Mouse (Mus musculus): ENCODE measurements at regions not wholly inside any gene's neighbourhood (a gene's known extent, or its start where the extent isn't known, plus 50 kb on each side); places are given as distances from the start of the nearest gene placed in this dataset.

DNA sequence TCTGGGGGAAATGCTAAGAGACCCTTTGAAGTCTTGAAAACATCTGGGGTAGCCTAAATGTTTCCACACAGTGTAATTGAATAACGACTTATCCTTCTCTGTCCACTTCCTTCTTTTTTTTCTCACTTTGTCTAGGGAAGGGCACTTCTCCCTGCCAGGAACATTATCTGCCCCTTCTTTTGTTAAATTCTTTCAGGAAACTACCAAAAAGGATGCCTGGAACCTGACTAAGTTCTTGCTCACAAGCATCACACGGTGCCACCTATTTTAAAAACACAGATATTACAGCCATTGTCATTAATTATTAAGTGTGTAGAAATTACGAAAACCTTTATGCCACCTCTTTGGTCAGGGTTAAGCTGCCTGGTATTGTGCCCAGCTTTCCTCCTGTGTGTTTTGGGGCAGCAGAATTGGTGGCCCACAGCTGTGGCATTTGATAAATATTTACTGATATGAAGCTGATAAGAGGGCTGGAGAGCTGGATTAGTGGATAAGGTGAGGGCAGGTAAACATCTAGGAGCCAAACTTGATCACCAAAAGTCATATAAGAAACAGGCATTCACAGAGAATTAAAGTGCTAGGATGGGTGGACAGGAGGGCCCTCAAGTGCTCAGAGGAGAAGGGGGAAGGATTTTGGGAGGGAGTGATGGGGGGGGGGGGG lies 855.6 kb upstream of the Adgrl2 start:
- no peak for DNase-seq
- Histone ChIP-seq H3K4me3 (no peak overlapping the region), H3K27ac (no peak overlapping the region)
- TF ChIP-seq CTCF (IDR thresholded peaks at IDR 0.05): no peak
- intact Hi-C loops (cut with DNase I): no loop called here

DNA sequence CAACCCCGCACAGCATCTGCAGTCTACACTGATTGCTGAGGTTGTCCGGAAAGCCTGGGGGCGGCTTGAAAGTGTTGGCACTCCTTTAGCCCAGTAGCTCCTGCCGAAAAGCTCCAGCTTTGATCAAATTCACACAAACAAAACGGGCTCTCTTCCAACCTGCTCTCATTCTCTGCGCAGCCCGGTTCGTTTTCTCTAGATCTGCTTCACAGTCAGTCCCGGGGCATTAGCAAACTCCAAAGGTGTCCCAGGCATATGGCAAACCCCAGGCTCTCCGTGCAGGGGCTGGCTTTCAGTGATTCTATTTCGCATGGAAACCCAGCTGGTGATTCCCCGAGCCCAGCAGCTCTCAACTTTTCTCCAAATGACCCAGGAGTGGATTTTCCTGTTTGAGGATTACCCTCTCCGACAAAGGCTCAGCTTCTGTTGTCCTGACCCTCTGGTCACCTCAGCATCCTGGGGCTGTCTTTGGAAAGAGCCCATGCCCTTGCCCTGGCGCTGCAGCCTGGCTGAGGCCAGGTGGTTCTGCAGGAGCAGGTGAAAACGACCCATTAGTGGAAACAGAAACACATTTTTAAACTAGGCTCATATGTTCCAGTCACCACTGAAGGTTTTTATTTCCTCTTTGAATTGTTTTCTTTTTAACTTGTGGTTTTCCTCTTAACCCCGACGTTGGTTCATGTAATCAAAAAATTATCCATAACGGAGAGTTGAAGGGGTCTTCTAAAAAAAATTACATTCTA lies 854.9 kb upstream of the Adgrl2 start:
- no peak for DNase-seq
- intact Hi-C loops (cut with DNase I): no loop called here
- no peak for TF ChIP-seq CTCF (IDR thresholded peaks at IDR 0.05)
- Histone ChIP-seq H3K4me3 (0 out of 2 replicates have a peak overlapping the region, but pooled peaks have one; percentile 7), H3K27ac (no peak overlapping the region)

DNA sequence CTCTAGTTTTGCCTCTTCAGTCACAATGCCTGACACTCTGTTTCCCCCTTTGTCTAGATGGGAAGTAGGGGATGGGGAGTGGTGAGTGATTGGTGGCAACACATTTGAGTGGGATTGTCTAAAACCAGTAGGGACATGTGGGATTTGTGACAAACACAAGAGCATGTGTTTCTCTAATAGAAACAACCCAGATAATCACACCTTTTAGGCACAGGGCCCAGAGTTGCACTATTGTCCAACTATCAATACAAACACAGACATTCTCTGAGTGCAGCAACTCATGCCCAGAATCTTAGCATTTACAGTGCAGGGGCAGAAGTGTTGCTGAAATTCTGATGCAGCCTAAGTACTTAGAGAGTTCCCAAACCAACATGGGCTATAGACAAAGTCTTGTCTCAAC lies 847.6 kb upstream of the Adgrl2 start:
- Histone ChIP-seq H3K27ac (no peak overlapping the region), H3K4me3 (no peak overlapping the region)
- DNase-seq: no peak
- intact Hi-C loops (cut with DNase I): no loop called here
- no peak for TF ChIP-seq CTCF (IDR thresholded peaks at IDR 0.05)

DNA sequence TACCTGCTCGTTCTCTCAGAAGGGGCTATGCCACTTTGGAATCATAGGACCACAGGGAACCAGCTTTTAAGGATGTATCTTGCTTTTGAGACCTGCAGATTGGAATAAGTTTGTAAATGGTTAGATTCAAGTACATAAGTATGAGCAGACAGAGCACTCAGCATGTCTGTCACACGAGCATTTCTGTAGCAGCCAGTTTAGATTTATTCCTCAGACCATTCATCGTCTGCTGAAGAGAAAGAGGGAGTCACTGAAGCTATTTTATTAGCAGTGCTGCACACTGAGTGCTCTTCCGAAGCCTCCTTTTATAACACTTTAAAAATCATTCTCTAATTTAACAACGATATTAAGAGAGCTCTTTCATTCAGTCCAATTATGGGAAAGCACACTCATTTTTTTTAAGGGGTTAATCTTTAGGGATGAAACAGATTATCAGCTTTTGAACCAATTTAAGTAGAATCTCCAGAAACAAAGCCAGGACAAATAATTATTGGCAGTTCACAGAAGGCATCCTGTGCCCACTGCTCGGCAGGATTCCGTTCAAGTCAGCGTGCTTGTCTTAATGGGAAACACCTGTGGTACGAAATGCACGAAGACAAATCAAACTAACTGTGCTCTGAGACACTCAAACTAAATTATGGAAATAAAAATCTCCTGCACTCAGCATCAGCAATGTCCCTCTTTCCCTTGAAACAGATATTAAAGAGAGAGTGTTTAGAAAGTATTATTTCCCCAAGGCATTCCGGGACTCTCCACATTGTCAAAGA lies 846.3 kb upstream of the Adgrl2 start:
- intact Hi-C loops (cut with DNase I): no loop called here
- no peak overlapping the region for H3K27ac ChIP-seq
- H3K4me3 ChIP-seq: no peak overlapping the region
- no peak for TF ChIP-seq CTCF (IDR thresholded peaks at IDR 0.05)
- DNase-seq: no peak

DNA sequence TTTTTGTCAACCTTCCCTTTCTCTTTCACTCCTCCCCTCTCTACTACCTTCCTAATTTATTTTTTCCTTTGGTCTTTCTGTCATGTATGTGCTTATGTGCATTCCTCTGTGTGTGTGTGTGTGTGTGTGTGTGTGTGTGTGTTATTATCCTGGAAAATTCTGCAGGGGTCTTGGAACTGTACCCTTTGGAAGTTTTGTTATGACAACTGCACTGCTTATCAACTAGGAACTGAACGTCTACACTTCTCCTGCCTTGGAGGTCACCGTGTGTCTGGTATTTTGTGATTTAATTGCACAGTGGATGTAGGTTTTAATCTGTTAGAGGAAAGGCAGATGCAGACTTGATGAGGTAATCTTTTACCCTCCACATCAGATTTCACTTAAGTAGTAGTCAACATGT lies 836.8 kb upstream of the Adgrl2 start:
- no peak for TF ChIP-seq CTCF (IDR thresholded peaks at IDR 0.05)
- intact Hi-C loops (cut with DNase I): no loop called here

DNA sequence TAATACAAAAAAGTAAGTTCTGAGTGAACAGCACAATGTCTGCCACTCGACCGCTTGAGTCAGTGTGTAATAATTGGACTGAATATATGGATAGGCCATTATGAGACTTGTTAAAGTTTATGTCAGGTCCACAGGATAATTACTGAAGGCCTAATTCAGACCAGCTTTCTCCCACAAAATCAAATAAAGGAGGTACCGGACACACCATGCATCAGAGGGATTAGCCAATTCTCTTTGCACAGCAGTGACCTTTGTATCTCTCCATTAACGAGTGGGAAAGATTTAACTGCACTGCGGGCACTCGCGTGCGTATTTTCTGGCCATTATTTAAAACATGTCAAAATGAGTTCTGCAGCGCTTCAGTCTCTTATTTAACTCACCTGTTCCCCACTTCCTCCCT lies 836.4 kb upstream of the Adgrl2 start:
- Histone ChIP-seq H3K27ac (no peak overlapping the region), H3K4me3 (no peak overlapping the region)
- no peak for DNase-seq
- TF ChIP-seq CTCF (IDR thresholded peaks at IDR 0.05): no peak
- intact Hi-C loops (cut with DNase I): no loop called here

More for the DNA sequence above, 836.8 kb upstream of the Adgrl2 start:
- Histone ChIP-seq H3K27ac (no peak overlapping the region), H3K4me3 (no peak overlapping the region)
- no peak for DNase-seq

DNA sequence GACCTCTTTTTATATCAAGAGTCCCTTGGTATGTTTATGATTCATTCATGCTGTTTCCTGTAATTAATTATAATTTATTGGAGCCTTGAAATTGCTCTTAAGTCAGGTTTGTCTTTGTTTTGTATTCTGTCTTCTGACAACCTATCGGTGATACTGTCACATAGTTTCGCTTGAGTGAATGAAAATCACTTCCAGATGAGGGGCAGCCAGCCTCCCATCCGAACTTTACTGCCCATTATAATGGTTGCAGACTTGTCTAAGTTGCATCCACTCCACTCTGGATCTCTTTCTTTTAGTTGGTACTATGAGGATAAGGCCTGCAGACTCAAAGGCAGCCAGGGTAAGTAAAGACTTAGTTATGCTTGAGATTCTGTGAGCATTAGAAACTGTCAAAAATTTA lies 830.3 kb upstream of the Adgrl2 start:
- H3K4me3 ChIP-seq: no peak overlapping the region
- no peak for TF ChIP-seq CTCF (IDR thresholded peaks at IDR 0.05)
- no peak for DNase-seq
- no peak overlapping the region for H3K27ac ChIP-seq
- intact Hi-C loops (cut with DNase I): no loop called here

DNA sequence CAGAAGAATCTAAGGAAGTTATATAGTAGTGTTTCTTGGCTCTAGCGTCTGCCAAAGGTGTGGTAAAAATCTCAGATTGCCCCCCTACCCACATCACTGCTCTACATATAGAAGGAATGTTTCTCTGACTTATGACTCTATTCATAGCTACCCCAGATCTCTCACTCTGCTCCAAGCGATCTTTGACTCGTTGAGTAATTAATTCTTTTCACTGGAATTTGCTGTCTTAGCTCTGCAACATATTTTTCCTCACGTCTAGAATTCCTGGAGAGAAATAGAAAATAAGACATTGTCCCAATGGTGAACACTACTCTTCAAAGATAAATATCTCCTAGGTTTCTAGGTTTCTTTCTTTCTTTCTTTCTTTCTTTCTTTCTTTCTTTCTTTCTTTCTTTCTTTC lies 829.5 kb upstream of the Adgrl2 start:
- no peak for TF ChIP-seq CTCF (IDR thresholded peaks at IDR 0.05)
- H3K27ac ChIP-seq: no peak overlapping the region
- DNase-seq: no peak
- H3K4me3 ChIP-seq: no peak overlapping the region
- intact Hi-C loops (cut with DNase I): no loop called here

DNA sequence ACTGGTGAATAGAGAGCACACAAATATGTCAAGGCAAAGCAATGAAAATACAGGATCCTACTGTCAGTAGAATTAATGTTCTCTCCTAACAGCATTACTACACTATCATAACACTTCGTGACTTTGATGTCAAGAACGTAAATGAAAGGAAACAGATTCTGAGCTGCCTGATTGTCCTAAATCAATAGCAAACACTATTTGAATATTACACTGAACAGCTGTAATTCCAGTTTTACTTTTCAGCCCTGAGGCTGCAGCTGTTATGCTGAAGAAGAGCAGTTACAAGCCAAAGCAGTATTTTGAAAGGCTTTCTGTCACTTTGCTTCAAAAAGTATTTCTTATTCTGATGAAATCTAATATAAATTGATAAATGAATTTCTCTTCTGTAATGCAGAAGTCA lies 828.7 kb upstream of the Adgrl2 start:
- no peak overlapping the region for H3K27ac ChIP-seq
- no peak overlapping the region for H3K4me3 ChIP-seq
- intact Hi-C loops (cut with DNase I): no loop called here
- TF ChIP-seq CTCF (IDR thresholded peaks at IDR 0.05): no peak
- no peak for DNase-seq

DNA sequence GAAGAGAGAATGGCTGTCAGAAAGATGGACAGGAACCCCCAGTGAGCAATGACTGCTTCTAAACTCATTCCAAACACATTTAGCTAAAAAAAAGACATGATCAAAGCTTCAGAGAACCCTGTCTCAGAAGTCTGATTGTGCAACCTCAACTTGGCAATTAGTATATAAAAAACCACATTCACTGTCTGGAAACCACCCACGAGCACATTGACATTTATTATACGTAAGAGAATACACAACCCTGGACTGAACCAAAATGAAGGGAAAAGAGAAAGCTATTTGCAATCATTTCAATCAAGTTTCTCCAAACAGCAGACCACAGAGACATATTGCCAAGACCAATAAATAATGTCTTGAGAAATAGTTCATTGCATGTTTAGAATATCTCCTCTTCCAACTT lies 820.7 kb upstream of the Adgrl2 start:
- no peak overlapping the region for H3K27ac ChIP-seq
- H3K4me3 ChIP-seq: no peak overlapping the region
- intact Hi-C loops (cut with DNase I): no loop called here
- DNase-seq: no peak
- TF ChIP-seq CTCF (IDR thresholded peaks at IDR 0.05): no peak

DNA sequence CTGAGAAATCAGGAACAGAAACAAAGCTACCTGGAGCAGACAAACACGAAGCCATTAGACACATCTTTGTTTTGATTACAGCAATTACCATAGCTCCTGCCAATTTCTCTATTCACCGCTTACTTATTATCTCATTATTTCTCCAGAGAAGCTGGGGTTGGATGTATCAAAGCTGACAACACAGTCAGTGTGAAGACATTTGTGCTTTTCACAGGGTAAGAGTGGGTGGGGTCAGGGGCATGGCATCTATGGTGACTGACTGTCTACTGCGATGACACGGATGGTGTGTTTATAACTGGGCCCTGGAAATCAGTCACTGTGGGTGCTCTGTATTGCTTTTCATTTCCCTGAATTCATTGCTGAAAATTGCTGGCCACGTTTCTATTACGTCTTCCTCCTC lies 815.0 kb upstream of the Adgrl2 start:
- DNase-seq: no peak
- Histone ChIP-seq H3K27ac (no peak overlapping the region), H3K4me3 (no peak overlapping the region)
- intact Hi-C loops (cut with DNase I): no loop called here
- TF ChIP-seq CTCF (IDR thresholded peaks at IDR 0.05): no peak

DNA sequence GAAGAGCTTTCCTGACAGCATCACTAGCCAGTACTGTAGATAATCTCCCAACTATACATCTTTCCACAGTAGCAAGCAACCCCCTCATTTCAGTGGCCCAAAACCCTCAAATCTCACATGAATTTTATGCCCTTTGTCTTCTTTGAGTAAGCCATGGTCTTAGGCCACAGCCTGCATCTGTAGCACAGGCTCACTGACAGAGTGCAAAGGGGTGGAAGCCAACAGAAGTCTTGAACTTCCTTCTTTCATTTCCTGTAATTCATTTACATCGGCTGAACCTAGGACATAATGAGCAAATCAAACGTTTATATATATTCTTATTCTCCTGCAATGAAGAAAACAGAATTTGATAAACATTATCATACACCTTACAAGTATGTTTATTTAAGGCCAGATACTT lies 805.8 kb upstream of the Adgrl2 start:
- intact Hi-C loops (cut with DNase I): no loop called here
- DNase-seq: no peak
- no peak for TF ChIP-seq CTCF (IDR thresholded peaks at IDR 0.05)
- Histone ChIP-seq H3K4me3 (no peak overlapping the region), H3K27ac (no peak overlapping the region)

DNA sequence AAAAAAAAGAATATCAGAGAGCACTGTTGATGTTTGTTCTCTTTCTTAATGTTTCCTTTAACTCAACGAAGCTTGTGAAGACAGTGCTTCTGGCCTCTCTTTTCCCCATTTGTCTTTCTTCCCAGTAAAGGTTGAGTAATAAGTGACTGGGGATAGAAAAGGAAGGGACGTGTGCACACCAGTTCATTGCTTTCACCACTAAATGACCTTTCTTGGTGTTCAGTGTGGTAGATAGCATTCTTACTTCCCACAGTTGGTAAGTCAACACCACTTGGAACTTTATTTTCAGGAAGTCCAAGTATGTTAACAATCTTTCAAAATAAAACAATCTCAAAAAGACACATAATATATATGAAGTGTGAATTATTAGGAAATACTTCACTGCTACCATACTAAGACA lies 801.2 kb upstream of the Adgrl2 start:
- intact Hi-C loops (cut with DNase I): no loop called here
- DNase-seq: no peak
- Histone ChIP-seq H3K4me3 (no peak overlapping the region), H3K27ac (no peak overlapping the region)
- no peak for TF ChIP-seq CTCF (IDR thresholded peaks at IDR 0.05)

All from gastrocnemius, adult 2 months (tissue).